Mouse (Mus musculus) common myeloid progenitor, adult 5-6 weeks (primary cell): Measurements from ENCODE around the gene Bglap2. TPM values are rescaled to one million over a fixed set of nuclear protein-coding genes. Genes with fewer than 3 reads are reported as not detected.
"Not testable (repeated sequence)": the region's sequence is repeated elsewhere in the genome, so short reads cannot be mapped to it uniquely, and the experiment has no call there.

Experiments used
- ATAC-seq: replicated peaks from 2 replicates; pipeline ENCODE4 v1.8.0; 2016; ENCODE audit warnings: low read depth, mild to moderate bottlenecking, moderate TSS enrichment, inconsistent platforms; ENCODE audit not compliant: poor library complexity, severe bottlenecking
- total RNA-seq: library from RNA; stranded (forward); fragments of 200-1000, 187-1606 nt; gene quantifications from 2 replicates; pipeline ENCODE4 v1.2.3, GENCODE M21; 2017

Gene Bglap2
- total RNA-seq, 1 experiment from 2014 or later = not detected

DNA sequence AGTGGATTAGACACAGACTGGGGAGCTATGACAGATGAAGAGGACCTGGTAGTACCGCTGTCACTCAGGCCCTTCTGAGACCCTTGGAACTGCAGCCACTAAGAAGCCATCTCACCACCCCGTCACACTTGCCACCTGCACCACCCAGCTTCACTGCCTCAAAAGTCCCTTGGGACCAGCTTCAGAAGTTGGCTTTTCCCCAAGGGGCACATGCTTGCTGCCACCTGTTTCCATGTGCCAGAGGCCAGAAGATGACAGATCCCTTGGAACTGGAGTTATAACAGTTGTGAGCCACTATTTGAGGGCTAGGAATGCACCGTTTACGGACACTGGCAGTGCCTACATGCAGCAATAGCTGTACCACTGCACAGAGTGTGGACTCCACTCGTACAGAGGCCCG lies 16.8 kb upstream of the Bglap2 start:
- no peak for ATAC-seq

DNA sequence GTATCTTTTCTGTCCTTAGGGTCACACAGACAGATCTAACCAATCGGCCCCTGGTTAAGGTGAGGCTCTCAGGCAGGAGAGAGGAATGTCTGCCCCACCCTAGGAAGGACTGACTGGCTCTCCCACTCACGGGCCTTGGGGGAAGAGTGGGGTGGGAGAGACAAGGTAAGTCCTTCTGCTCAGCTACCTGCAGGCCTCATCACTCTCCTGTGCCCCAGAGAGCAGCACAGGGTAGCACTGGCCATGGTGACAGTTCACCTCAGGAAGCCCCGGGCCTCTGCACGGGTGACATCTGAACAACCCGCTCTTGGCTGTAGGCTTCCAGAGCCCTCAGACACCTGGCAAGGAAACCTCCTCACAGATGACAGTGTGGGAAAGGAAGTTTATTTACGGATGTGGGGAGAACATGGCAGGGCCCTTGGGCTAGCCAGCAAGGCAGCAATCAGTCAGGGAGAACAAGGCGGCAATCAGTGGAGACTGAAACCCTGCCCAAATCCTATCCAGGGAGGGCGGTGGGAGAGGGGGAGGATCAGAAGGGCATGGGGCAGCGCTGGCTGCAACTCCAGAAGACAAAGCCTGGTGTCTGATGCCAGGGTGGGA lies 15.4 kb upstream of the Bglap2 start:
- ATAC-seq = no peak

DNA sequence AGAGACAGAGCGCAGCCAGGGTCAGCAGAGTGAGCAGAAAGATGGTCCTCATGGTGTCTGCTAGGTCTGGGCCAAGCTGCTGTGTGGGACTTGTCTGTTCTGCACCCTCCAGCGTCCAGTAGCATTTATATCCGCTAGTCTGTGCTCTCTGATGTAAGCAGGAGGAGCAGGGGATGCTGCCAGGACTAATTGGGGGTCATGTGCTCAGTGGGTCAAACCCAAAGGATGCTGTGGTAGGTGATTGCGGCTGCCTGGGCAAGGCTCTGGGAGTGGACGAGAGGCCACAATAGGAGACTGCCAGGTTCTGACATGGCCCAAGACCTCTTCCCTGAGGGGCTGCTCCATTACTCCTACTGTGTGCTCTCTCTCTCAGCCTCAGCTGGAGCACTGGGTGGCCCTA lies 5.9 kb upstream of the Bglap2 start, which contains the start of gene Bglap:
Bglap (minus strand) TSS at position 101 of the 400 bp plus-strand sequence.
- no peak for ATAC-seq

DNA sequence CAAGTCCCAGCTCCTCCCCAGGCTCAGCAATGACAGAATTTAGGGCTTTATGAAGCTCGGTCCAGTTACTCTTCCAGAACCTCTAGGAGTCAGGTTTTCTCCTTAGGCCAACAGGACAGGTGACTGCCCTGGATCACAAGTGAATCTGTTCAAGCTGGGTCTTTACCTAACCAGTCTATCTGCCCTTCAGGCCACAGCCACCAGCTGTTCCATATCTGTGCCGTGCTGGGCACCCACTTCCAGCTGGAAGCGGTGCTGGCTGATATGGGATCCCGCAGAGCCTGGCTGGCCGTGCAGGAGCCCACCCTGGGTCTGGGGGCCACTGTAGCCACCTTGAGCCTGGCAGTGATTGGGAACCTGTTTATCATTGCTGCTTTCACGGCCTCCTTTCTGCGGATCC lies 3.9 kb upstream of the Bglap2 start:
- not testable (repeated sequence) for ATAC-seq

DNA sequence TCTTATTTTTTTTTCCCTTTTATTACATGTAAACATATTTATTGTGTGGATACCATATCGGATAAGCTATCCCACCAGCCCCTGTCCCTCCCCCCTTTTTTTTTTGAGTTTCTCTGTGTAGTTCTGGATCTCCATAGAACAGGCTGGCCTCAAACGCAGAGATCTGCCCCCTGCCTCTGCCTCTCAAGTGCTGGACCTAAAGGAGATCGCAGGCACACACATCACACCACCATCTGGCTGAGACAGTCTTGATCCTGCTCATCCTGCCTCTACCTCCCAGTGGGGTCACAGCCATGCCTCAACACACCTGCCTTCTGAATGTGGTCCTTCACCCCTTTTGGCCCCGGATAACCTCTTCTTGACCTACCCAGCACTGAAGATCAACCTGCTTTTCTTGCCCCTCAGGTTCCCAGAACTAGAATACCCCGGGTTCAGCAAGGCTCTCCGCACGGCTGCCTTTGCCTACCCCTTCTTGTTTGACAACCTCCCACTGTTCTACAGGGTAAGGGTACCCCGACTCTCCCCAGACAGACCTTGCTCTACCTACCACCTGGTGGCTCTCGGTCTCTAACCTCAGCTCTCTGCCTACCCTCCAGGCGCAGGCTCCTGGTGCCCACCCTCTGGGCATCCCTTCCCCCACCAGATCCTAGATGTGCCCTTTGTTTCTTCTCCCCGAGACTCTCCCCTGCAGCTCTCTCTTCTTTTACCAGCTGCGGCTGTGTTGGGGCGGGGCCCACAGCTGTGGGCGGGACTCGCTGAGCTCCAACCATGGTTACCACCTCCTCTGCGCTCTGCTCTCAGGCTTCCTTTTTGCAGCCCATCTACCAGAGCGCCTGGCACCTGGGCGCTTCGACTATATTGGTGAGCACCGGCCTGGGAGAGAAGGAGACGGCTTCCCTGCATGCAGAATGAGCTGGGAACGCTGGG lies 3.2 kb upstream of the Bglap2 start:
- peak; percentile 92 for ATAC-seq

DNA sequence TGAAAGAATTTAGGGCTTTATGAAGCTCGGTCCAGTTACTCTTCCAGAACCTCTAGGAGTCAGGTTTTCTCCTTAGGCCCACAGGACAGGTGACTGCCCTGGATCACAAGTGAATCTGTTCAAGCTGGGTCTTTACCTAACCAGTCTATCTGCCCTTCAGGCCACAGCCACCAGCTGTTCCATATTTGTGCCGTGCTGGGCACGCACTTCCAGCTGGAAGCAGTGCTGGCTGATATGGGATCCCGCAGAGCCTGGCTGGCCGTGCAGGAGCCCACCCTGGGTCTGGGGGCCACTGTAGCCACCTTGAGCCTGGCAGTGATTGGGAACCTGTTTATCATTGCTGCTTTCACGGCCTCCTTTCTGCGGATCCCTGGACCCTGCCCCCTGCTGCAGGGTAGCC lies 1.9 kb downstream of the Bglap2 start:
- ATAC-seq = not testable (repeated sequence)

DNA sequence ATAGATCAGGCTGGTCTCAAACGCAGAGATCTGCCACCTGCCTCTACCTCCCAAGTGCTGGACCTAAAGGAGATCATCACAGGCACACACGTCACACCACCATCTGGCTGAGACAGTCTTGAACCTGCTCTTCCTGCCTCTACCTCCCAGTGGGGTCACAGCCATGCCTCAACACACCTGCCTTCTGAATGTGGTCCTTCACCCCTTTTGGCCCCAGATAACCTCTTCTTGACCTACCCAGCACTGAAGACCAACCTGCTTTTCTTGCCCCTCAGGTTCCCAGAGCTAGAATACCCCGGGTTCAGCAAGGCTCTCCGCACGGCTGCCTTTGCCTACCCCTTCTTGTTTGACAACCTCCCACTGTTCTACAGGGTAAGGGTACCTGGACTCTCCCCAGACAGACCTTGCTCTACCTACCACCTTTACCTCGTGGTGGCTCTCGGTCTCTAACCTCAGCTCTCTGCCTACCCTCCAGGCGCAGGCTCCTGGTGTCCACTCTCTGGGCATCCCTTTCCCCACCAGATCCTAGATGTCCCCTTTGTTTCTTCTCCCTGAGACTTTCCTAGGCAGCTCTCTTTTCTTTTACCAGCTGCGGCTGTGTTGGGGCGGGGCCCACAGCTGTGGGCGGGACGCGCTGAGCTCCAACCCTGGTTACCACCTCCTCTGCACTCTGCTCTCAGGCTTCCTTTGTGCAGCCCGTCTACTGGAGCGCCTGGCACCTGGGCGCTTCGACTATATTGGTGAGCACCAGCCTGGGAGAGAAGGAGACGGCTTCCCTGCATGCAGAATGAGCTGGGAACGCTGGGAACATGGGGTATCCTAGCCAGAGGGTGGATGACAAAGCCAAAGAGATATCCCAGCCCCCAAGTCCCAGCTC lies 2.5 kb downstream of the Bglap2 start:
- peak; percentile 89 for ATAC-seq

DNA sequence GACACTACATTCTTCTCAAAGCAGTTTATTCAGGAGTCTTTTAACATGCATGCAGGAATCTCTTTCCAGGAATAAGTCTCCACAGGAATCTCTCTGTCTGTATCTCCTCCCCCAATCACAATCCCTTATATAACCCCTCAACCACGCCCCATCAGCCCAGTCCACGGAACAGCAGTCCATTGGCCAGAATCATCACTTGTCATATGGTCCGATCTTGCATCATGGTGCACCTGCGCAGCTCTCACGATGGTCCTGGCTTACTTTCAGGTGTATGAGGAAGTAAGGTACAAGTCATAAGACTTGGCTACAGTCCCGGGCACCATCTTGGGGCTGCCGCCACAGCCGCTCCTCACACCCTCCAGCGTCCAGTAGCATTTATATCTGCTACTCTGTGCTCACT lies 5.9 kb downstream of the Bglap2 start, which contains the start of gene Bglap3:
Bglap3 (minus strand) TSS at position 101 of the 400 bp plus-strand sequence.
- ATAC-seq = not testable (repeated sequence)

DNA sequence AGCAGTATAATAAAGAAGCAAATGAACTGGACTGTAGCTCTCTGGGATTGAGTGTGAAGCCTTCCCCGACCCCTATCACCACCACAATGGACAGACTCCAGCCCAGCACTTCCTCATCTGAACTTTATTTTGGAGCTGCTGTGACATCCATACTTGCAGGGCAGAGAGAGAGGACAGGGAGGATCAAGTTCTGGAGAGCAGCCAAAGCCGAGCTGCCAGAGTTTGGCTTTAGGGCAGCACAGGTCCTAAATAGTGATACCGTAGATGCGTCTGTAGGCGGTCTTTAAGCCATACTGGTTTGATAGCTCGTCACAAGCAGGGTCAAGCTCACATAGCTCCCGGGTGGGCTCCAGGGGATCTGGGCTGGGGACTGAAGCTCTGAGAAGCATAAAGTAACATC lies 10.0 kb downstream of the Bglap2 start:
- not testable (repeated sequence) for ATAC-seq

DNA sequence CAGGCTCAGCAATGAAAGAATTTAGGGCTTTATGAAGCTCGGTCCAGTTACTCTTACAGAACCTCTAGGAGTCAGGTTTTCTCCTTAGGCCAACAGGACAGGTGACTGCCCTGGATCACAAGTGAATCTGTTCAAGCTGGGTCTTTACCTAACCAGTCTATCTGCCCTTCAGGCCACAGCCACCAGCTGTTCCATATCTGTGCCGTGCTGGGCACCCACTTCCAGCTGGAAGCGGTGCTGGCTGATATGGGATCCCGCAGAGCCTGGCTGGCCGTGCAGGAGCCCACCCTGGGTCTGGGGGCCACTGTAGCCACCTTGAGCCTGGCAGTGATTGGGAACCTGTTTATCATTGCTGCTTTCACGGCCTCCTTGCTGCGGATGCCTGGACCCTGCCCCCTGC lies 11.0 kb downstream of the Bglap2 start:
- not testable (repeated sequence) for ATAC-seq

DNA sequence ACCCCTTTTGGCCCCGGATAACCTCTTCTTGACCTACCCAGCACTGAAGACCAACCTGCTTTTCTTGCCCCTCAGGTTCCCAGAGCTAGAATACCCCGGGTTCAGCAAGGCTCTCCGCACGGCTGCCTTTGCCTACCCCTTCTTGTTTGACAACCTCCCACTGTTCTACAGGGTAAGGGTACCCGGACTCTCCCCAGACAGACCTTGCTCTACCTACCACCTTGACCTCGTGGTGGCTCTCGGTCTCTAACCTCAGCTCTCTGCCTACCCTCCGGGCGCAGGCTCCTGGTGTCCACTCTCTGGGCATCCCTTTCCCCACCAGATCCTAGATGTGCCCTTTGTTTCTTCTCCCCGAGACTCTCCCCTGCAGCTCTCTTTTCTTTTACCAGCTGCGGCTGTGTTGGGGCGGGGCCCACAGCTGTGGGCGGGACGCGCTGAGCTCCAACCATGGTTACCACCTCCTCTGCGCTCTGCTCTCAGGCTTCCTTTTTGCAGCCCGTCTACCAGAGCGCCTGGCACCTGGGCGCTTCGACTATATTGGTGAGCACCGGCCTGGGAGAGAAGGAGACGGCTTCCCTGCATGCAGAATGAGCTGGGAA lies 11.6 kb downstream of the Bglap2 start:
- ATAC-seq = peak; percentile 86

DNA sequence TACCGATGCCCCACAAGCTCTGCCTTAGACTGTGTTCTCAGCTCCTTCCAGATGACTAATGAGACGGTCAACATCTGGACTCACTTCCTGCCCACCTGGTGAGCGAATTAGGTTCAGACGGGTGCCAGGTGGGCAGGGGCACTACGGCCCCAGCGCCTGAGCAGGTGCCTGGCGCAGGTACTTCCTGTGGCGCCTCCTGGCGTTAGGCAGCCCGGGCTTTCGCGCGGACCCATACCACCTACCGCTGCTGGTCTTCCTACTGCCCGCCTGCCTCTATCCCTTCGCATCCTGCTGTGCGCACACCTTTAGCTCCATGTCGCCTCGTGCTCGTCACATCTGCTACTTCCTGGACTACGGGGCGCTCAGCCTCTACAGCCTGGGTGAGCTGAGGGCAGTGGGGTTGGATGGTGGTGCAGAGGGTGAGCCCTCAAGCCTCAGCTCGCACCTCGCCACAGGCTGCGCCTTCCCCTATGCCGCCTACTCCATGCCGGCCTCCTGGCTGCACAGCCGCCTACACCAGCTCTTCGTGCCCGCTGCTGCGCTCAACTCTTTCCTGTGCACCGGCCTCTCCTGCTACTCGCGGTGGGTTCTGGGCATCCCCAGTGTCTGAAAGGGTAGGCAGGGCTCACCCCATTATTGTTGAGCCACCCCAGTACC lies 12.7 kb downstream of the Bglap2 start:
- ATAC-seq = no peak

DNA sequence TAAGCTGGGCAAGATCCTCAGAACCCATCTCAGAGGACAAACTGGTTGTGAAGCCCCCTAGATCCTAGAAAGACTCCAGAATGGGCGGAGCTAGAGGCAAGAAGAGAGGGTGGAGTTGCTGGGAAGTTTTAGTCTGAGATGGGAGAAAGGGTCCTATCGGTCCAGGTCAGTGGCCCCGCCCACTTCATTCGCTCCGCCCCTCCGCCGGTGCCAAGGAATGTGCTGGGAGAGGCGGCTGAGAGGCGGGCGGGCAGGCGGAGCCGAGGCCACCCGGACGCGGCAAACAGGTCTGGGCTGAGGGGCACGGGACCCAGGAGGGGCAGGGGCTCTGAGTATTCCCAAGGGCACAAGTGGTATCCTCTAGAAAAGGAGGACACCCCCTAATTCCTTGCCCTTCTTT lies 14.2 kb downstream of the Bglap2 start, which contains the start of gene Paqr6:
Paqr6 (plus strand) TSS at position 248 of the 400 bp plus-strand sequence.
- no peak for ATAC-seq

DNA sequence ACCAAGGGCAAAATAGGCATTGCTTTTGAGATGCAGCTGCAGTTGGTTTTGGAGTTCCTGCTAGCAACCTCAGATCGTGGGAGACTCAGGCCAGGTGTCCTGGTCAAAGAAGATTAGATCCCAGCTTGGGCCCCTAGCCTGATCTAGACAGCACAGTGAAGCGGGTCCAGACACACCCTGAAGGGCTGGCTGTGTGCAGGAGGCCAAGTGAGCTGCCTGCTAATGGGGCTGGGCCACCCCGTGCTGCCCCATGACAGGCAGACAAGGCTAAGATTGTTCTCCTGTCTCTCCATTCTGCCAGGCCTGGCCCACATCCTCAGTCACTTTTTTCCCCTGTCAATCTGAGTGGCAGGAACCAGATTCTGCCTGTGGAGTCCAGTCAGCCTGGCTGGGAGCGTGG lies 14.8 kb downstream of the Bglap2 start:
- no peak for ATAC-seq

DNA sequence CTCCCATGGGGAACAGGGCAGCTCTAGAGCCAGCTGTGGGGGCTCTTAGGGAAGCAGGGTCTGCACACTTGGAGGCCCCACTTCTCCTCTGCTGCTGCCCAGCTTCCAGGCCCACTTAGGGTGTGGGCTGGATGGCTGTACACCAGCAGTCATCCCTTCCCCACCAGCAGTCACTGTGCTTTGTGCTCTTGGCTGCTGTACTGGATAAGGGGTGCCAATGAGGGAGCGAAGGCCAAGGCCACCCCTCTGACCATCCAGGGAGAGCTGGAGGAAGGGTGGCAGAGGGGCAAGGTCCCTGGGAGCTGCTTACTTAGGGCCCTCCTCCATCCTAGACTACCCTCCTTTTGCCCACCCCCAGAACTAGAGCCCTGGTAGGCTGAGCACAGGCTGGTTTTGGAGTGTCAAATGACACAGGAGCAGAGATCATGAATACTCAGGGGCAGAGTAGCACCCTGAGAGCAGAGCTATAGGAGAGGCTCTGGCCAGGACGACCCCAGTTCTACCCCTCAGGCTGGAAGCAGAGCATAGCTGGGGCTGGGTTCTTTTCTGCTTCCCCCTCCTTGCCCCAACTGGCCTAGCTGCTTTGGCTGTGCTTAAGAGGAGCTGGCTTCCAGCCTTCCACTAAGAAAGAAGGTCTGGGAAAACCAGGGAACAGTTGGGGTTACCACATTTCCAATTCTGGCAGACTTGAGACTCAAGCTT lies 16.7 kb downstream of the Bglap2 start:
- ATAC-seq = no peak

DNA sequence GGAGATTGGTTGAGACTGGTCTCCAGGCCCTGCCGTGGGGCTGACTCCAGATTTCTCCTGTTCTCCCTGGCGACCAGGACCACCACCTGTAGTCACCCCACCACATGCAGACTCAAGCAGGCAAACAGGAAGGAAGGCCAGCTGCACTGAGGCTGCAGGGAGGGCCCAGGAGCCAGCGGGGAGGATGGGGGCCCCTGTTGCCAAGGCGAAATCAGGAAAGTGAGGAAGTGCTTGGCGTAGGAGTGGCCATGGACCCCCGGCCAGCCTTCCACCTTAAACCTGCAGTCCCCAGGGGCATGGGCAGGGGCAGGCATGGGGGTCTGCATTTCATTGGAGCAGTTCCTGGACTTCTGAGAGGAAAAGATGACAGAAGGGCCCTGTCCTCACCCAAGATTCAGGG lies 17.4 kb downstream of the Bglap2 start:
- ATAC-seq = no peak

DNA sequence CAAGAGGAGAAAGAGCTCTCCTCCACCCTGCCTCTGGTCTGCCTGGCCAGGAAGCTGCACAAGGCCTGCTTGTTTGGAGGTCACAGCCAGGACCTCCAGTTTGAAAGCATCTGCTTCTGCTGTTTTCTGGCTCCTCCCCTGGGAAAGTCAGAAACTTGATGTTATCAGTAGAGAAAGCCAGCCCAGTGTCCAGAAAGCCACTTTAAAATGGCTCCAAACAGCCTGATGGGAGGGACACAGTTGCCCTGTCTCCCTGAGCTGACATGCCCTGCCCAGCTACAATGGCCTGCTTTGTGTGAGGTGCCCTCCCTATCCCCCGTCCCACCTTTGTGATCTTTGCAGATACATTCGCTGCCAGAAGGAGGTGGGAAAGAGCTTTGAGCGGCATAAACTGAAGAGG lies 18.5 kb downstream of the Bglap2 start:
- ATAC-seq = no peak

DNA sequence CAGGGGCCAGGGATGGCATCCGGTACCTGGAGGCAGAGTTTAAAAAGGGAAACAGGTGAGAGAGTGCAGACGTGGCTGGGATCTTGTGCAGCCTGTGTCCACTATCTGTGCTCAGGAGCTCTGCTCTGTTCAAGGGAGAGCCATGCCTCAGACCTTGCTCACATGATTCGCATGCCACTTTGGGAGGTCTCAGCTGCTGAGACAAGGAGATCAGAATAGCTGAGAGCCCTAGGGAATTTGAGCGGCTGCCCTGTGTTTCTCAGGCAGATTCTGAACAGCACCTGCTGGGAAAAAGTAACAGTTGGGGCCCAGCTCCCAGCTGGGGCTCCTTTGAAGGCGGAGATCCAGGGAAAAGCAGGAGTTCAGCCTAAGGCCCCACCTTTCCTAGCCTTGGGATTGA lies 18.9 kb downstream of the Bglap2 start:
- ATAC-seq = no peak
